In genomic region chr7:80233799-80234198, GRCm38 (mm10) we compare ENCODE assay signal across 9 mouse cellular contexts. TPM values are rescaled to one million over a fixed set of nuclear protein-coding genes. Genes with fewer than 3 reads are reported as not detected.
DNase-seq lines count a peak whose midpoint lies in the region; ATAC-seq lines count a peak whose summit lies in the region.
"Had no signal": no experiment of that assay in that cellular context is flagged by ENCODE, and none has a peak within 500 bp of the region (broad histone marks: within the 10 kb centered on the region; RNA-seq: fewer than 3 reads in every experiment).

No protein-coding gene starts in this region.

- H3K9ac ChIP-seq in hindbrain, embryonic 11.5 days (ENCODE audit: low read depth, low read length) = no peak overlapping the region
- H3K9ac ChIP-seq in hindbrain, embryonic 14.5 days = peak overlapping the region; percentile 60
- H3K9ac ChIP-seq in midbrain, embryonic 14.5 days (replicated peaks; ENCODE audit: low read length) = no peak overlapping the region

- H3K27me3 ChIP-seq in hindbrain, embryonic 10.5 days (ENCODE audit: insufficient read depth, poor library complexity, severe bottlenecking) = peaks cover 10% of the 10 kb centered on the region; the same call in 1 of the 2 replicates
- no peaks in the 10 kb centered on the region for H3K27me3 ChIP-seq in hindbrain, embryonic 11.5 days (ENCODE audit: control insufficient read depth, insufficient read depth, low read length)
- H3K27me3 ChIP-seq in hindbrain, embryonic 14.5 days (ENCODE audit: control insufficient read depth, insufficient read depth, low read length) = no peaks in the 10 kb centered on the region; the same call in 1 of the 2 replicates
- no peaks in the 10 kb centered on the region for H3K27me3 ChIP-seq in midbrain, embryonic 14.5 days (ENCODE audit: control insufficient read depth, insufficient read depth, low read length)

- ATAC-seq in hindbrain, embryonic 11.5 days (ENCODE audit: low FRiP score) = no peak
- ATAC-seq in hindbrain, embryonic 14.5 days (ENCODE audit: low FRiP score) = no peak
- ATAC-seq in midbrain, embryonic 14.5 days (ENCODE audit: low FRiP score, low TSS enrichment) = no peak
- ATAC-seq in monocyte, adult 5-6 weeks (replicated peaks; ENCODE audit: insufficient number of reproducible peaks, low FRiP score, low TSS enrichment, poor library complexity, severe bottlenecking) = no peak

- H3K4me3 ChIP-seq in hindbrain, embryonic 10.5 days = peak overlapping the region; percentile 80
- H3K4me3 ChIP-seq in hindbrain, embryonic 11.5 days (ENCODE audit: low read depth, low read length) = no peak overlapping the region
- peak overlapping the region; percentile 78; the same call in 1 of the 2 replicates for H3K4me3 ChIP-seq in hindbrain, embryonic 14.5 days (replicated peaks; ENCODE audit: low read length)
- peak overlapping the region; percentile 71; the same call in 1 of the 2 replicates for H3K4me3 ChIP-seq in midbrain, embryonic 14.5 days (replicated peaks; ENCODE audit: low read depth, low read length)

- H3K9me3 ChIP-seq in hindbrain, embryonic 10.5 days = no peaks in the 10 kb centered on the region
- H3K9me3 ChIP-seq in hindbrain, embryonic 11.5 days (ENCODE audit: control insufficient read depth, low read length) = no peaks in the 10 kb centered on the region
- H3K9me3 ChIP-seq in hindbrain, embryonic 14.5 days (ENCODE audit: control insufficient read depth, low read length) = no peaks in the 10 kb centered on the region
- H3K9me3 ChIP-seq in midbrain, embryonic 14.5 days (ENCODE audit: control insufficient read depth, low read length) = no peaks in the 10 kb centered on the region

- WGBS in hindbrain, embryonic 10.5 days = 82% methylated on average over 9 of the region's 9 CpGs
- WGBS in hindbrain, embryonic 11.5 days = 81% methylated on average over 9 of the region's 9 CpGs
- WGBS in hindbrain, embryonic 14.5 days = 73% methylated on average over 9 of the region's 9 CpGs
- 66% methylated on average over 9 of the region's 9 CpGs for WGBS in midbrain, embryonic 14.5 days

- H3K27ac ChIP-seq in hindbrain, embryonic 10.5 days = no peak overlapping the region
- H3K27ac ChIP-seq in hindbrain, embryonic 11.5 days (ENCODE audit: low read depth, low read length) = no peak overlapping the region
- no peak overlapping the region for H3K27ac ChIP-seq in hindbrain, embryonic 14.5 days
- no peak overlapping the region for H3K27ac ChIP-seq in midbrain, embryonic 14.5 days (replicated peaks; ENCODE audit: low read depth, low read length)

- H3K36me3 ChIP-seq in hindbrain, embryonic 10.5 days = peaks cover 16% of the 10 kb centered on the region
- H3K36me3 ChIP-seq in hindbrain, embryonic 11.5 days (ENCODE audit: control insufficient read depth, insufficient read depth, low read length) = 0 out of 2 replicates have a peak, but pooled peaks cover 1% of the 10 kb centered on the region
- H3K36me3 ChIP-seq in hindbrain, embryonic 14.5 days (replicated peaks; ENCODE audit: control insufficient read depth, insufficient read depth) = peaks cover 9% of the 10 kb centered on the region
- peaks cover 8% of the 10 kb centered on the region for H3K36me3 ChIP-seq in midbrain, embryonic 14.5 days (ENCODE audit: control insufficient read depth, insufficient read depth, low read length)

- DNase-seq in hindbrain, embryonic 10.5 days (ENCODE audit: low spot score) = no peak
- no peak for DNase-seq in hindbrain, embryonic 11.5 days (ENCODE audit: low spot score)
- DNase-seq in MN1 (ENCODE audit: low spot score) = peak; percentile 23
- no peak for DNase-seq in hindbrain, embryonic 14.5 days (ENCODE audit: low spot score)
- DNase-seq in midbrain, embryonic 14.5 days = no peak
- no peak for DNase-seq in urinary bladder, postnatal 36 days (ENCODE audit: low spot score in 2 of 2)
- no peak for DNase-seq in layer of hippocampus, adult 8-10 months (ENCODE audit: low spot score in 2 of 2)
- DNase-seq: lung, postnatal 36 days had no signal

- no peak overlapping the region for H3K4me2 ChIP-seq in hindbrain, embryonic 11.5 days (replicated peaks; ENCODE audit: low read depth, low read length)
- H3K4me2 ChIP-seq in hindbrain, embryonic 14.5 days (replicated peaks) = peak overlapping the region; percentile 89
- H3K4me2 ChIP-seq in midbrain, embryonic 14.5 days (ENCODE audit: low read length) = peak overlapping the region; percentile 93

- H3K4me1 ChIP-seq in hindbrain, embryonic 10.5 days (replicated peaks) = peaks cover 47% of the 10 kb centered on the region
- no peaks in the 10 kb centered on the region for H3K4me1 ChIP-seq in hindbrain, embryonic 11.5 days (replicated peaks; ENCODE audit: control insufficient read depth, insufficient read depth, low read length)
- peaks cover 18% of the 10 kb centered on the region for H3K4me1 ChIP-seq in hindbrain, embryonic 14.5 days (replicated peaks; ENCODE audit: control insufficient read depth, insufficient read depth, low read length)
- H3K4me1 ChIP-seq in midbrain, embryonic 14.5 days (ENCODE audit: control insufficient read depth, insufficient read depth, low read length) = peaks cover 17% of the 10 kb centered on the region; the same call in 1 of the 2 replicates

RNA-seq across cellular contexts. Expression of gene Gdpgp1, which starts 1.1 kb away (rescaled TPM):
- 6.2 and 6.5 TPM in 2 replicates for polyA plus RNA-seq in hindbrain, embryonic 10.5 days (2016; fragmentation: Nextera tagmentation; extraction: Ambion mirVana)
- 5.0 and 5.6 TPM in 2 replicates for polyA plus RNA-seq in hindbrain, embryonic 11.5 days (2014; fragmentation: Nextera tagmentation; extraction: Ambion mirVana)
- 3.4 and 3.8 TPM in 2 replicates for polyA plus RNA-seq in hindbrain, embryonic 14.5 days (2014; fragmentation: Nextera tagmentation; extraction: Ambion mirVana)
- 4.0 TPM in 2 replicates for polyA plus RNA-seq in midbrain, embryonic 14.5 days (2014; fragmentation: Nextera tagmentation; extraction: Ambion mirVana)
- total RNA-seq in layer of hippocampus, adult 8-10 months (2022) = 1 to 10 TPM; 6.2 to 7.5 (median 7.0) TPM
- total RNA-seq in monocyte, adult 5-6 weeks (2017) = 0.86 to 3.5 TPM (median 2.2 TPM) in 3 replicates

RNA-seq across cellular contexts. Expression of gene Cib1, which starts 1.2 kb away (rescaled TPM):
- polyA plus RNA-seq in hindbrain, embryonic 10.5 days (2016; fragmentation: Nextera tagmentation; extraction: Ambion mirVana) = 74.8 and 79.6 TPM in 2 replicates
- polyA plus RNA-seq in hindbrain, embryonic 11.5 days (2014; fragmentation: Nextera tagmentation; extraction: Ambion mirVana) = 58.9 and 61.7 TPM in 2 replicates
- 29.8 and 41.1 TPM in 2 replicates for polyA plus RNA-seq in hindbrain, embryonic 14.5 days (2014; fragmentation: Nextera tagmentation; extraction: Ambion mirVana)
- polyA plus RNA-seq in midbrain, embryonic 14.5 days (2014; fragmentation: Nextera tagmentation; extraction: Ambion mirVana) = 24.2 and 26.7 TPM in 2 replicates
- total RNA-seq in layer of hippocampus, adult 8-10 months (2022) = 10 to 100 TPM; 20.3 to 31.5 (median 25.9) TPM
- 37.5 to 51.3 TPM (median 45.7 TPM) in 3 replicates for total RNA-seq in monocyte, adult 5-6 weeks (2017)

RNA-seq across cellular contexts. Expression of gene Ttll13, which starts 12.4 kb away (rescaled TPM):
- 0.70 and 0.98 TPM in 2 replicates for polyA plus RNA-seq in hindbrain, embryonic 10.5 days (2016; fragmentation: Nextera tagmentation; extraction: Ambion mirVana)
- polyA plus RNA-seq in hindbrain, embryonic 11.5 days (2014; fragmentation: Nextera tagmentation; extraction: Ambion mirVana) = 1.1 and 1.4 TPM in 2 replicates
- 1.3 and 1.7 TPM in 2 replicates for polyA plus RNA-seq in hindbrain, embryonic 14.5 days (2014; fragmentation: Nextera tagmentation; extraction: Ambion mirVana)
- polyA plus RNA-seq in midbrain, embryonic 14.5 days (2014; fragmentation: Nextera tagmentation; extraction: Ambion mirVana) = 1.2 and 2.2 TPM in 2 replicates
- 1 to 10 TPM; 1.3 to 2.1 (median 1.8) TPM for total RNA-seq in layer of hippocampus, adult 8-10 months (2022)
- 3.0 TPM in 1 of 3 replicates, not detected in the others for total RNA-seq in monocyte, adult 5-6 weeks (2017)

RNA-seq across cellular contexts. Expression of gene Ngrn, which starts 27.2 kb away (rescaled TPM):
- polyA plus RNA-seq in hindbrain, embryonic 10.5 days (2016; fragmentation: Nextera tagmentation; extraction: Ambion mirVana) = 40.4 and 47.4 TPM in 2 replicates
- 49.5 and 51.6 TPM in 2 replicates for polyA plus RNA-seq in hindbrain, embryonic 11.5 days (2014; fragmentation: Nextera tagmentation; extraction: Ambion mirVana)
- polyA plus RNA-seq in hindbrain, embryonic 14.5 days (2014; fragmentation: Nextera tagmentation; extraction: Ambion mirVana) = 67.8 and 70.4 TPM in 2 replicates
- polyA plus RNA-seq in midbrain, embryonic 14.5 days (2014; fragmentation: Nextera tagmentation; extraction: Ambion mirVana) = 67.3 and 70.8 TPM in 2 replicates
- total RNA-seq in layer of hippocampus, adult 8-10 months (2022) = 10 to 100 TPM; 37.2 to 43.3 (median 38.6) TPM
- total RNA-seq in monocyte, adult 5-6 weeks (2017) = 22.5 to 35.4 TPM (median 27.3 TPM) in 3 replicates

RNA-seq across cellular contexts. Expression of gene Vps33b, which starts 35.6 kb away (rescaled TPM):
- polyA plus RNA-seq in hindbrain, embryonic 10.5 days (2016; fragmentation: Nextera tagmentation; extraction: Ambion mirVana) = 16.6 and 19.6 TPM in 2 replicates
- polyA plus RNA-seq in hindbrain, embryonic 11.5 days (2014; fragmentation: Nextera tagmentation; extraction: Ambion mirVana) = 16.6 and 25.2 TPM in 2 replicates
- polyA plus RNA-seq in hindbrain, embryonic 14.5 days (2014; fragmentation: Nextera tagmentation; extraction: Ambion mirVana) = 22.0 and 26.5 TPM in 2 replicates
- polyA plus RNA-seq in midbrain, embryonic 14.5 days (2014; fragmentation: Nextera tagmentation; extraction: Ambion mirVana) = 18.8 and 21.9 TPM in 2 replicates
- total RNA-seq in layer of hippocampus, adult 8-10 months (2022) = 10 to 100 TPM; 19.8 to 27.7 (median 23.7) TPM
- 35.8 to 53.3 TPM (median 47.4 TPM) in 3 replicates for total RNA-seq in monocyte, adult 5-6 weeks (2017)
